Mouse (Mus musculus) embryonic facial prominence, embryonic 10.5 days (tissue): Measurements from ENCODE around the gene Tmem56. TPM values are rescaled to one million over a fixed set of nuclear protein-coding genes. Genes with fewer than 3 reads are reported as not detected.

ENCODE experiments used
- DNase-seq: peaks from one replicate; pipeline ENCODE4 v3.0.0-alpha.2; 2017; ENCODE audit warnings: low spot score
- H3K27ac ChIP-seq: fragments of 300-500 bp; sonication (generic); replicated peaks from 2 replicates; pipeline ENCODE4 v1.5.1; 2016; ENCODE audit warnings: mild to moderate bottlenecking
- H3K27me3 ChIP-seq: fragments of 300-500 bp; sonication (generic); replicated peaks from 2 replicates; pipeline ENCODE4 v1.6.1; 2016; ENCODE audit warnings: low read depth, mild to moderate bottlenecking; ENCODE audit not compliant: poor library complexity, severe bottlenecking
- H3K36me3 ChIP-seq: fragments of 300-500 bp; sonication (generic); replicated peaks from 2 replicates; pipeline ENCODE4 v1.6.1; 2016; ENCODE audit warnings: mild to moderate bottlenecking, moderate library complexity
- H3K4me1 ChIP-seq: fragments of 300-500 bp; sonication (generic); 2 replicates; pipeline ENCODE4 v1.6.1; 2016
- H3K4me3 ChIP-seq: fragments of 300-500 bp; sonication (generic); 2 replicates; pipeline ENCODE4 v1.5.1; 2016; ENCODE audit warnings: mild to moderate bottlenecking, moderate library complexity
- H3K9me3 ChIP-seq: fragments of 300-500 bp; sonication (generic); 2 replicates; pipeline ENCODE4 v1.6.1; 2016; ENCODE audit warnings: mild to moderate bottlenecking
- WGBS: fragments of 180-500 bp; shearing (Covaris S2); methylation state at CpG from one replicate; pipeline ENCODE4 v1.1.7; 2016; 5-methylcytosine and 5-hydroxymethylcytosine counted together
- polyA plus RNA-seq: library from polyadenylated mRNA; unstranded; fragments of >200 nt; fragmentation: Nextera tagmentation; extraction: Ambion mirVana; gene quantifications from 2 replicates; pipeline ENCODE4 v1.2.1, GENCODE M21; 2016

Gene Tmem56
- polyA plus RNA-seq, 1 experiment from 2014 or later, result 0.81 TPM

DNA sequence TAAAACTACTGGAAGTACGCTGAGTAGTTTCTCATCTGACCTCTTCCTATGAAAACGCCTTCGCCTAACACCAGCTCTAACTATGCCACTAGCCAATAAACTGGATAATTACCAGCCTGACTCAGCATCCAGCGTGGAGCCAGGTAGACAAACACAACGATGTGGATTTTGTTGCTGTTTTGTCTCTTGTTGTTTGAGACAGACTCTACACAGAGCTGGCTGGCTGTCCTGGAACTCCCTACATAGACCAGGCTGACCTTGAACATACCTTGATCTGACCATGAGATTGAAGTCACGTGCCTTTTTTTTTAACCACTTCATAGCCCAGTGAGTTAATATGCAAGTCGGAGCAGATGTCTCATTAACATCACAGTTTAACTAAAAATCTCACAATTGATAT, 27.4 kb downstream of the Tmem56 start:
- 88% methylated on average over 7 of the region's 7 CpGs for WGBS
- DNase-seq, result no peak
- Histone ChIP-seq H3K4me1 (no peaks in the 10 kb centered on the region), H3K9me3 (no peaks in the 10 kb centered on the region), H3K36me3 (no peaks in the 10 kb centered on the region), H3K27ac (no peak overlapping the region), H3K4me3 (no peak overlapping the region), H3K27me3 (peaks cover 27% of the 10 kb centered on the region)

DNA sequence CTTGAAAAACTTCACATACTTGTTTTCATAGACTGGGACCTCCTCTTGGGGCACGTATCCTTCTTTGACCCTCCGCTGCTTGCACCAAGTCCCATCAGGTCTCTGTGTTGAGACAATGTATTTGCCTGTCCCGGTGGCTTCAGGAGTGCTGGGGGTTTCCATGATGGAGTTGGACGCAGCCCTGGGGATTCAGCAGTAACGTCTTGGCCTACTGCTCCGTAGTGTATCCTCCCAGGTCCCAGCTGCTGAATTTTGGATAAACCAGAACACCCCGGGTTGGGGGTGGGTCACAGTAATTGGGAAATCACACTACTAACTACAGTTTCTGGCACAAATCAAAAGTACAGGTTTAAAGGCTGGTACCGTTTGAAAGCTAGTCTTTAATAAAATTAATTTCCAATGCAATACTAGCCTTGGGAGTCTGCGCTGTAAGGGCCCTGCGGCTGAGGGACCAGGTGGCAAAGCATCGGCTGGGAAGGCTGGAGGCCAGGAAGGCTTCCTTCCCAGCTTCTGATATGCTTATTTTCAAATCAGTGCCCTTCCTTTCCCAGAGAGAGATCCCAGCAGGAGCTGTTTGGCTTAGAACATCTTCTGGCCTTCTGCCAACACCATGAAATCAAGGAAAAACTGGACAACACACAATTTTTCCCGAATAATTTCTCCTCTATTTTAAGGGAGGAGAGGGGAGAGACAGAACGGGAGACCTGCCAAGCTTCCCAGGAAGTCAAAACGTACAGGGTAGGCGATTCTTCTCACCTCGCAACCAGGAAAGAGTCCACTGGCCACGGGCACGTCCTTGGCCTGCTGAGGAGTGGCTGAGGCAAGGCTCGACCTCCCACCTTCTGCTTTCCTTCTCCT, 32.1 kb downstream of the Tmem56 start:
- 85% methylated on average over 19 of the region's 19 CpGs for WGBS
- DNase-seq, result no peak
- no peaks in the 10 kb centered on the region for H3K36me3 ChIP-seq
- no peaks in the 10 kb centered on the region for H3K4me1 ChIP-seq
- H3K9me3 ChIP-seq, result no peaks in the 10 kb centered on the region
- H3K27me3 ChIP-seq, result no peaks in the 10 kb centered on the region
- no peak overlapping the region for H3K4me3 ChIP-seq
- H3K27ac ChIP-seq, result no peak overlapping the region

DNA sequence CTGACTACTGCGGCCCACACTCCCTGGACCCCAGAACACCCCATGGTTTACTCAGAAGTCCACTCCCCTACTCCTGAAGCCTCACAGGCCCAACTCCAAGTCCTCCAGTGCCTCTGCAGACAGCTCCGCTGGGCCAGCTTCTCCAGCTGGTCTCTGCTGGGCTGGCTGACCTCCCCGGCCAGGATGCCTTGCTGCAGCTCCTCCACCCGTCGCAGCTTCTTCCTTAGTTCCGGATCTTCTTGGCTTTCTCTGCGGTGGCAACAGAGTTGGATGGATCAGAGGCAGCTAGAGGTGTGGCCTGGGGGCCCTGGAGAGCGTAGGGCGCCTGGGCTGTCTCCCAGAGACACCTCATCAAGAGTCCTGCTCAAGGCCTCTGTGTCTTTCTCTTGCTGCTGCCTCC, 32.9 kb downstream of the Tmem56 start:
- H3K4me1 ChIP-seq, result no peaks in the 10 kb centered on the region
- no peak overlapping the region for H3K4me3 ChIP-seq
- no peaks in the 10 kb centered on the region for H3K36me3 ChIP-seq
- no peaks in the 10 kb centered on the region for H3K9me3 ChIP-seq
- 88% methylated on average over 9 of the region's 9 CpGs for WGBS
- DNase-seq, result no peak
- H3K27me3 ChIP-seq, result no peaks in the 10 kb centered on the region
- no peak overlapping the region for H3K27ac ChIP-seq

DNA sequence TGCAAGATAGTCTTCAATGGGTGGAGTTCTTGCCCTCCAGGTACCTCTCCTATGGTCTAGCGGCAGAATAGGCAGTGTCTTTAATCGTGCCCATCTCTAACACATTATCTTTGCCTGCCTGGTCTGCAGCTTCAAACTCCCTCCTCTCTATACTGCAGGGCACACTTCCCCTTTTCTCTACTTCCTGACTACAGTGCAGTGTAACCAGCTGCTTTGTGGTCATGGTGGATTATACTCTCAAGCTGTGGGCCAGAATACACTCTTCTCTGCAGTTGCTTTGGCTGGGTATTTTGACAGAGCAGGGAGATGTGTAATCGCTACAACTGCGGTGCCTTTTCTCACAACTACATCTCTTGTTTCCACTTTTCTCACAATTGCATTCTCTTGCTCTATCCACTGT, 40.0 kb downstream of the Tmem56 start:
- H3K9me3 ChIP-seq, result no peaks in the 10 kb centered on the region
- no peaks in the 10 kb centered on the region for H3K27me3 ChIP-seq
- no peak overlapping the region for H3K4me3 ChIP-seq
- peaks cover 34% of the 10 kb centered on the region for H3K4me1 ChIP-seq
- H3K27ac ChIP-seq, result 0 out of 2 replicates have a peak overlapping the region, but pooled peaks have one; percentile 24
- 71% methylated on average over 4 of the region's 4 CpGs for WGBS
- no peak for DNase-seq
- no peaks in the 10 kb centered on the region for H3K36me3 ChIP-seq

DNA sequence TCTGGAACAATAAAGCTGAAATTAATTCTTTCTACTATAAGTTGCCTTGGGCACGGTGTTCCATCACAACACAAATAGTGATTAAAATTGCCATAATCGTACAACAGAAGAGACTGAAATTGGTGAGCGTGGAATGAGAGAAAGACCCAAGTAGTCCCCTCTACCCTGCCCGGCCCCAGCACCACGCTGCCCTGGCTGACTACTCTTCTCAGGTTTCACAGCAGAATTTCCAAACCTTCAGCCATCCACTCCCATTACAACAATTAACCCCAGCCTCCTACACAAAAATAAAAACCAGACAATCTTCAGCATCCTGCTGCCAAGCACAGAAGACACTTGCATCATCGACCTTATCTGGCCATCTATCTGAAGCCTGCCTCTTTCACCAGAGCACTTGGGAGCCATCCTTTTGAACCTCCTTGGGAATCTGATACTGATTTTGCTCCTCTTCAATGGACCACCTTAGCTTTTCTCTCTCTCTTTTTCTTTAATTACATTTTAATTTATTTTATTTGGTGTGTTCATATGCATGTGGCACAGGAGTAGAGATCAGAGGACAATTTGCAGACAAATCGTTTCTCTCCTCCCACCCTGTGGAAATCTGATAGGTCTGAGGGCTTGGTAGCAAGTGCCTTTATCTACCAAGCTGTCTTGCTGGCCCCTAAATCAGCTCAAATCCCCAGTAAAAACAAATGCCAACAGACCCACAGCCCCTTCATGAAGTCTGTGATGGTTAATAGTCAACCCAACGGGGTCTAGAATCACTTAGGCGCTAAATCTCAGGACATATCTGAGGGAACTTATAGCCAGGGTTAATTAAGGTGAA, 40.6 kb downstream of the Tmem56 start:
- Histone ChIP-seq H3K4me3 (no peak overlapping the region), H3K27me3 (no peaks in the 10 kb centered on the region), H3K4me1 (peaks cover 34% of the 10 kb centered on the region), H3K9me3 (no peaks in the 10 kb centered on the region), H3K36me3 (no peaks in the 10 kb centered on the region), H3K27ac (peak overlapping the region; percentile 71; the same call in 1 of the 2 replicates)
- peak; percentile 56 for DNase-seq
- WGBS, result 54% methylated on average over 9 of the region's 9 CpGs

DNA sequence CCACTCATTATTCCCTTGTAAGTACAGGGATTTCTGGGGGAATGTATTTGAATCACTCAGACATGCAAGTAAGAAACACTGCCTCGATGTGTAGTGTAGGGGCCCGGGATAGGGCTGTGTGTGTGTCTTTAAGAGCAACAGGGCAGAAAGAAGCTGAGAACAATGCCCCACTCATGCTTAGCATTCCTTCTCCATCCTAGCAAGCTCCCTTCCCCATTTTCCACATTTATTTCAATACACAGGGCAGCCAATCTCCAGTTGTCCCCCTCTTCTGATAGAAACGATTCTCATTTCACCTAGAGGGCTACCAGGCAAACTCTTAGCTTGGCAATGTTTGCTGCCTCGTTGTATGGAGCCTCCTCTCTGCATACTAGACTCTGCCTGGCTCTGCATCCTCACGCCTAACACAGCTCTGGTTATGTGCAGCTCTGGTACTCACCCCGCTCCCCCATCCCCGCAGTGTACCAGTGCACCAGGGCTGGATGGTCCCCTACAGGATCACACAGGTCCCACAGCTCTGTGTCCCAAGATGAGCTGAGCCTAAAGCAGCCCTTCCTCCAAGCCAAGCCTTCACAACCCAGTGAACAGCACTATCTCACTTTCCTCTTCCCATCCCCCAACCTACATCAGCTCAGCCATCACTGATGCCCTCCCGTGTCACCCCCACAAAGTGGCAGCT, 42.4 kb downstream of the Tmem56 start:
- no peak overlapping the region for H3K4me3 ChIP-seq
- DNase-seq, result peak; percentile 30
- H3K4me1 ChIP-seq, result peaks cover 34% of the 10 kb centered on the region
- 44% methylated on average over 8 of the region's 8 CpGs for WGBS
- no peaks in the 10 kb centered on the region for H3K27me3 ChIP-seq
- no peaks in the 10 kb centered on the region for H3K36me3 ChIP-seq
- H3K27ac ChIP-seq, result peak overlapping the region; percentile 81
- no peaks in the 10 kb centered on the region for H3K9me3 ChIP-seq

DNA sequence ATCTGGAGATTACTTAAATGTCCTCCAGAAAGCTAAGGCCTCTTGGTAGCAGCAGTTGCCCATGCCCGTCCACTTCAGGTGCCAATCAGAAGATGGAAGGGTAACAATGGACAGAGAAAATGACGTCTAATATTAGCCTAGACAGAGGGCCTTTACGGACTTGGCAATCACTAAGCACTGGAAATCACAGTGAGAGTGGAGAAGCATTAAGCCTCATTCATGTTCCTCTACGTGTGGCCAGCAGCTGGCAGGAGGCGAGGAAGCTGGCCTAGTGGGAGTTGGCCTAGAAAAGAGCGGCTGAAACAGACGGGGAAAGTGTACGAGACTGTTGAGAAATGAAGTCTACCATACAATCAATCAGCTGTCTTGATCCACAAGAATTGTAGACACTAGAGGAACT, 43.8 kb downstream of the Tmem56 start:
- 87% methylated on average over 8 of the region's 8 CpGs for WGBS
- H3K27ac ChIP-seq, result no peak overlapping the region
- no peak overlapping the region for H3K4me3 ChIP-seq
- peaks cover 34% of the 10 kb centered on the region for H3K4me1 ChIP-seq
- no peaks in the 10 kb centered on the region for H3K27me3 ChIP-seq
- no peaks in the 10 kb centered on the region for H3K36me3 ChIP-seq
- no peak for DNase-seq
- H3K9me3 ChIP-seq, result no peaks in the 10 kb centered on the region

DNA sequence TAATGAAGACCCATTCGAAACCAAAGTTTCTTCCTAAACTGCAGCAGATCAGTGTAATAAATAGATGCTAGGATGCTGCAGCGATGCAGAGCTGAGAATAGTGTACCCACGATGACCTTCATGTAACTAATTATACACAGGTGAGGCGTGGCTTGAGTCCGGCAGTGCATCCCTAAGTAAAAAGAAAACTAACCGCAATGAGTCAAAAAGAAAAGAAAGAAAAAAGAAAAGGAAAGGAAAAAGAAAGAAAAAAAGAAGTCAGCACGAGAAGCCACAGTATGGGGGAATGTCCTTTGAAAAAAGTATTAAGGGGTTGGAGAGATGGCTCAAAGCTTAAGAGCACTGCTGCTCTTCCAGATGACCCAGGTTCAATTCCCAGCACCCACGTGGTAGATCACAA, 58.1 kb downstream of the Tmem56 start:
- Histone ChIP-seq H3K27ac (no peak overlapping the region), H3K9me3 (no peaks in the 10 kb centered on the region)
- WGBS, result 88% methylated on average over 8 of the region's 8 CpGs

DNA sequence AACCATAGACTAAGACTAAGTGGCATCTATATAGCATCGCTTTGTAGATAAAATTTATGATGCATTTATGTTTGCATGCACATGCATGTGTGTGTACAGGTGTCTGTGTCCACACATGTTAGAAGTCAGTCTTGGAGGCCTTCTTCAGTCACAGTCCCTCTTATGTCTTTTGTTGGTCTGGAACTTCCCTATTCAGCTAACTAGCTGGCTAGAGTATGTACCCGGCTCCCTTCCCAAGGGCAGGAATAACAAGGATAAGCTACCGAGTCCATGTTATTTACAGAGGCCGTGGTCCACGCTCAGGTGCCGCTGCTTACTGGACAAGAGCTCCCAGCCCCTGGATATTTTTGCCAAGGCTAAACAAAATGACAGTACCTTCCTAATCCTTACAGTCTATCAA, 58.7 kb downstream of the Tmem56 start:
- Histone ChIP-seq H3K27ac (no peak overlapping the region), H3K4me1 (peaks cover 11% of the 10 kb centered on the region; the same call in 1 of the 2 replicates), H3K36me3 (no peaks in the 10 kb centered on the region), H3K27me3 (no peaks in the 10 kb centered on the region), H3K9me3 (no peaks in the 10 kb centered on the region), H3K4me3 (no peak overlapping the region)
- no peak for DNase-seq
- WGBS, result 91% methylated on average over 6 of the region's 6 CpGs

More for the DNA sequence above, 58.1 kb downstream of the Tmem56 start:
- H3K4me1 ChIP-seq, result peaks cover 11% of the 10 kb centered on the region; the same call in 1 of the 2 replicates
- no peaks in the 10 kb centered on the region for H3K36me3 ChIP-seq
- H3K4me3 ChIP-seq, result no peak overlapping the region
- no peak for DNase-seq
- no peaks in the 10 kb centered on the region for H3K27me3 ChIP-seq

DNA sequence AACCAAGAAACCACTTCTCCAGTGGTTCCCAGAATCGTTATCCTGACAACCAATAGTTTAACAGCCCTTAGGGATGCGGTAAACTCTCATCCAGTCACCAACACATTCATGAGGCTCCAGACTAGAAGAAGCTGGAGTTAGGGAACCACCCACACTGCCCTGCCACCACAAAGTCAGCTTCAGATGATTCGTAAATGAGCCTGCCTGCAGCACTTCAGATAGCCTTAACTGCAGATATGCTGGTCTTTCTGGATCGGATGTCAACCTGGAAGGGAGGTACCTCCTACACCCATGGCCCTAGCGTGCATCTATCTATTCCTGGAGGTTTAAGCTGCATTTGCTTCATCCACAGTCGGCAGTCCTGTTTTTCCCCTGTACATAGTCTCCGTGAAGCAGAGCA, 60.9 kb downstream of the Tmem56 start:
- Histone ChIP-seq H3K27me3 (no peaks in the 10 kb centered on the region), H3K27ac (no peak overlapping the region), H3K4me3 (no peak overlapping the region), H3K4me1 (0 out of 2 replicates have a peak, but pooled peaks cover 4% of the 10 kb centered on the region), H3K9me3 (no peaks in the 10 kb centered on the region), H3K36me3 (no peaks in the 10 kb centered on the region)
- no peak for DNase-seq
- 84% methylated on average over 7 of the region's 7 CpGs for WGBS

DNA sequence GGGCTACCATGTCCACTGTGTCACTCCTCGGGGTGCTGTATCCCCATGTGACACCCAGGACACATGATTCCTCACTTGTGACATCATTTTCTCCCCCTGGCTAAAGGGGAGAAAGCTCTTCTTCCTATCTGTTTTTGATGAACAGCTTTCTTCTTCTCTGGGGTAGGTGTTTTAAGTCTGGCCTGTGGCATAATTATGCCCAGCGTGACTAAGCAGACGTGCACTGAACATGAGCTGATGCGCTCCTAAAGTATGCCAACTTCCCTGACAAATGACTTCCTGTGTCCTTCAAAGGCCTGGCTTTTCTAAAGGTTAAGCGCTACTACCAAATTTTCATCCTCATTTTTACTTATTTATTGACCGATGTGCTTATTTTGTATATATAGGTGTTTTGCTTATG, 65.9 kb downstream of the Tmem56 start:
- Histone ChIP-seq H3K36me3 (no peaks in the 10 kb centered on the region), H3K4me3 (no peak overlapping the region), H3K27ac (no peak overlapping the region), H3K27me3 (no peaks in the 10 kb centered on the region), H3K9me3 (no peaks in the 10 kb centered on the region), H3K4me1 (0 out of 2 replicates have a peak, but pooled peaks cover under 1% of the 10 kb centered on the region)
- 86% methylated on average over 6 of the region's 6 CpGs for WGBS
- DNase-seq, result no peak

DNA sequence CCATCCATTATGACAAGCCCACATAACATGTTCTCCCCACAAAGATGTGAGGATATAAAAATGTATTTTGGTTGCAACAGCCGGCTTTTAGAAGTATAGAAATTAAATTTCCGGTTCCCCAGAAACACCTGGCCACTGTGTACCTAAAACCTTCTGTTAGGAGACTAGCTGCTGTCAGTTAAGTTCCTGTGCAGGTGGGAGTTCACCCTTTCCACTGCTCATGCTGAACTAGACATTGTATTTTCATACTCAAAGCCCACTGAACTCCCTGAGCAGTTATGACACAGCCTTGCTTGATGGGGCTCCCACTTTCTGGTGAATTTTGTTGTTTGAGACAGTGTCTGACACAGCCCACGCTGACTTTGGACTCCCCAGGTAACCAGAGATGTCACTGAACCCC, 69.4 kb downstream of the Tmem56 start:
- no peak overlapping the region for H3K27ac ChIP-seq
- no peak overlapping the region for H3K4me3 ChIP-seq
- no peaks in the 10 kb centered on the region for H3K27me3 ChIP-seq
- no peaks in the 10 kb centered on the region for H3K9me3 ChIP-seq
- no peak for DNase-seq
- no peaks in the 10 kb centered on the region for H3K36me3 ChIP-seq
- 80% methylated on average over 3 of the region's 3 CpGs for WGBS
- no peaks in the 10 kb centered on the region for H3K4me1 ChIP-seq
